Mouse (Mus musculus) G1E (cell line): ENCODE measurements at regions not wholly inside any gene's neighbourhood (a gene's known extent, or its start where the extent isn't known, plus 50 kb on each side); places are given as distances from the start of the nearest gene placed in this dataset.

ENCODE experiments used
- ATAC-seq: 2 replicates; pipeline ENCODE4 v1.8.0; 2016; ENCODE audit warnings: mild to moderate bottlenecking; ENCODE audit not compliant: insufficient number of reproducible peaks, poor library complexity, low FRiP score, severe bottlenecking; ENCODE audit errors: extremely low read depth
- DNase-seq: peaks from one replicate; pipeline ENCODE4 v3.0.0; 2012; ENCODE audit warnings: low spot score
- H3K27me3 ChIP-seq: 2 replicates; pipeline ENCODE4 v1.6.1; 2012; ENCODE audit warnings: mild to moderate bottlenecking, low read length, inconsistent platforms; ENCODE audit not compliant: insufficient read depth
- H3K36me3 ChIP-seq: replicated peaks from 2 replicates; pipeline ENCODE3; 2012; ENCODE audit warnings: mild to moderate bottlenecking, inconsistent platforms
- H3K4me1 ChIP-seq: 2 replicates; pipeline ENCODE4 v1.6.1; 2012; ENCODE audit warnings: low read depth, low read length, inconsistent platforms, mixed read lengths; ENCODE audit not compliant: insufficient read depth
- H3K4me3 ChIP-seq: 2 replicates; pipeline ENCODE4 v1.5.1; 2012; ENCODE audit warnings: low read depth, mild to moderate bottlenecking, inconsistent platforms, low read length, moderate library complexity, mixed read lengths
- H3K9me3 ChIP-seq: replicated peaks from 2 replicates; pipeline ENCODE4 v1.6.1; 2012; ENCODE audit warnings: inconsistent platforms
- CTCF ChIP-seq: IDR thresholded peaks from 2 replicates; pipeline ENCODE4 v1.5.1; 2012; ENCODE audit warnings: low read depth, low read length, inconsistent platforms, mixed read lengths
- GATA1 ChIP-seq: IDR thresholded peaks from 2 replicates; pipeline ENCODE4 v1.6.1; 2012; ENCODE audit warnings: borderline replicate concordance, low read length, inconsistent platforms, mixed read lengths
- GATA2 ChIP-seq: IDR thresholded peaks from 2 replicates; pipeline ENCODE4 v1.6.1; 2012; ENCODE audit warnings: low read depth, low read length, inconsistent platforms, borderline replicate concordance
- POLR2AphosphoS5 ChIP-seq: IDR thresholded peaks from 2 replicates; pipeline ENCODE4 v1.6.1; 2012; ENCODE audit warnings: low read depth, low read length, inconsistent platforms; ENCODE audit not compliant: insufficient replicate concordance
- TAL1 ChIP-seq: conservative IDR thresholded peaks from 2 replicates; pipeline ENCODE4 v1.6.1; 2012; ENCODE audit warnings: low read depth, low read length, inconsistent platforms, mixed read lengths

GRCm38 (mm10) chr11:112209414-112209813 is 572.6 kb upstream of the Sox9 start:
- peaks cover 21% of the 10 kb centered on the region for H3K9me3 ChIP-seq
- no peak for TF ChIP-seq GATA1
- no peak for TF ChIP-seq TAL1
- TF ChIP-seq CTCF: no peak
- no peak for TF ChIP-seq POLR2AphosphoS5
- TF ChIP-seq GATA2: no peak
- no peak for ATAC-seq
- no peaks in the 10 kb centered on the region for H3K27me3 ChIP-seq
- DNase-seq: no peak
- no peaks in the 10 kb centered on the region for H3K36me3 ChIP-seq
- no peaks in the 10 kb centered on the region for H3K4me1 ChIP-seq
- H3K4me3 ChIP-seq: no peak overlapping the region

- H3K4me3 ChIP-seq: no peak overlapping the region
- H3K9me3 ChIP-seq: peaks cover 7% of the 10 kb centered on the region; the same call in 1 of the 2 replicates
- H3K36me3 ChIP-seq: no peaks in the 10 kb centered on the region
- H3K27me3 ChIP-seq: no peaks in the 10 kb centered on the region
- no peak for ATAC-seq
- TF ChIP-seq GATA1 (no peak), CTCF (no peak), POLR2AphosphoS5 (no peak), TAL1 (no peak), GATA2 (no peak)
- H3K4me1 ChIP-seq: no peaks in the 10 kb centered on the region
- DNase-seq: no peak
Measured at GRCm38 (mm10) chr11:112219046-112219720, 562.8 kb upstream of the Sox9 start.

- no peaks in the 10 kb centered on the region for H3K27me3 ChIP-seq
- ATAC-seq: no peak
- DNase-seq: no peak
- TF ChIP-seq POLR2AphosphoS5 (no peak), TAL1 (no peak), GATA1 (no peak), CTCF (no peak), GATA2 (no peak)
- H3K36me3 ChIP-seq: no peaks in the 10 kb centered on the region
- no peaks in the 10 kb centered on the region for H3K4me1 ChIP-seq
- peaks cover 29% of the 10 kb centered on the region for H3K9me3 ChIP-seq
- H3K4me3 ChIP-seq: no peak overlapping the region
Measured at GRCm38 (mm10) chr11:112234492-112235116, 547.4 kb upstream of the Sox9 start.

GRCm38 (mm10) chr11:112238960-112239884 is 542.8 kb upstream of the Sox9 start:
- DNase-seq: no peak
- TF ChIP-seq CTCF (no peak), TAL1 (no peak), POLR2AphosphoS5 (no peak), GATA2 (no peak), GATA1 (no peak)
- ATAC-seq: no peak
- no peaks in the 10 kb centered on the region for H3K36me3 ChIP-seq
- no peak overlapping the region for H3K4me3 ChIP-seq
- peaks cover 25% of the 10 kb centered on the region for H3K9me3 ChIP-seq
- no peaks in the 10 kb centered on the region for H3K27me3 ChIP-seq
- no peaks in the 10 kb centered on the region for H3K4me1 ChIP-seq

GRCm38 (mm10) chr11:112252548-112252947 is 529.5 kb upstream of the Sox9 start:
- no peak for ATAC-seq
- Histone ChIP-seq H3K4me1 (no peaks in the 10 kb centered on the region), H3K9me3 (peaks cover 16% of the 10 kb centered on the region), H3K27me3 (no peaks in the 10 kb centered on the region), H3K4me3 (no peak overlapping the region), H3K36me3 (no peaks in the 10 kb centered on the region)
- DNase-seq: no peak
- TF ChIP-seq TAL1: no peak

- TF ChIP-seq TAL1 (no peak), GATA1 (no peak), GATA2 (no peak), POLR2AphosphoS5 (no peak), CTCF (no peak)
- no peaks in the 10 kb centered on the region for H3K27me3 ChIP-seq
- peaks cover 12% of the 10 kb centered on the region for H3K9me3 ChIP-seq
- ATAC-seq (no peak), DNase-seq (no peak)
- H3K36me3 ChIP-seq: no peaks in the 10 kb centered on the region
- no peaks in the 10 kb centered on the region for H3K4me1 ChIP-seq
- H3K4me3 ChIP-seq: no peak overlapping the region
Measured at GRCm38 (mm10) chr11:112253061-112253460, 529.0 kb upstream of the Sox9 start.
